Mouse (Mus musculus) erythroblast, adult 5-6 weeks (primary cell): Measurements from ENCODE around the gene Gm14190. TPM values are rescaled to one million over a fixed set of nuclear protein-coding genes. Genes with fewer than 3 reads are reported as not detected.
"Not testable (repeated sequence)": the region's sequence is repeated elsewhere in the genome, so short reads cannot be mapped to it uniquely, and the experiment has no call there.

Source experiments
- ATAC-seq: replicated peaks from 2 replicates; pipeline ENCODE4 v1.8.0; 2016; ENCODE audit warnings: moderate number of reproducible peaks, mild to moderate bottlenecking, moderate TSS enrichment, inconsistent platforms; ENCODE audit not compliant: poor library complexity, low FRiP score, severe bottlenecking
- total RNA-seq, 2 experiments: library from RNA; stranded (forward) in 1 of 2; stranded (reverse) in 1 of 2; fragments of 150-400 nt in 1 of 2; fragments of 200-764, 138-1000 nt in 1 of 2; gene quantifications; 2 replicates each; pipeline versions ENCODE4 v1.2.3 to v1.2.4; 2015 to 2017; ENCODE audit warnings: low replicate concordance in 2 of 2

Gene Gm14190
- total RNA-seq (2015; ENCODE audit: low replicate concordance) (not detected in 2 replicates), total RNA-seq (2017; ENCODE audit: low replicate concordance) (not detected in 2 replicates)

DNA sequence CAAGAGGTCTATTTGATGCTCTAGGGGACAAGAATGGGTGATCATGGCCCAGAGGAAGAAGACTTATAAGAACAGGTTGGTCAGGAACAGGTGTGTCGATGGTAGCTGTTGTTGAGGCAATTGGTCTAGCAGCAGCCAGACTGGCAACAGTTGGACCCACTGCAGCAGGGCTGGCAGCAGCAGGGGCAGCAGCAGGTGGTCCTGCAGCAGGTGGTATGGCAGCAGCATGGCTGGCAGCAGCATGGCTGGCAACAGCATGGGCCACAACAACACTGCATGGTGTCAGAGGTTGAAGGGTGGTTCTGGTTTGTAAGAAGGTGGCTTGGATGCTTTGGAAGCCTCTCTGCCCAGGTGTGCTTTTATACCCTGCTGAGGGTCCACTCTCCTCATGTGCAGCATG is at the start of gene Gm14190:
Gene Gm14190, minus strand, starts transcription at position 278 of the 400 bp plus-strand sequence.
- no peak for ATAC-seq

DNA sequence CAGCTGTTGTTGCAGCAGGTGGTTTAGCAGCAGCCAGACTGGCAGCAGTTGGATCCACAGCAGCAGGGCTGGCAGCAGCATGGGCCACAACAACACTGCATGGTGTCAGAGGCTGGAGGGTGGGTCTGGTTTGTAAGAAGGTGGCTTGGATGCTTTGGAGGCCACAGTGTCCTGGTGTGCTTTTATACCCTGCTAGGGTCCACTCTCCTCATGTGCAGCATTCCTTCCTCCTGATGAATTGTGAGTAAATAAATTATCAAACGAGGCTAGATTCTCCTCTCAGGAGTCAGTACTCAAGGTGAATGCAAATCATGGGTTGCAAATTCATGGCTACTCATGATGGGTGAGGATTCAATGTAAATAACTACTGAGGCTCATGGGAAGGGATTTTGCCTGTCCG is 43.6 kb upstream of the Gm14190 start, which contains the start of gene Gm14180:
Gene Gm14180, minus strand, starts transcription at position 101 of the 400 bp plus-strand sequence.
- ATAC-seq = no peak

DNA sequence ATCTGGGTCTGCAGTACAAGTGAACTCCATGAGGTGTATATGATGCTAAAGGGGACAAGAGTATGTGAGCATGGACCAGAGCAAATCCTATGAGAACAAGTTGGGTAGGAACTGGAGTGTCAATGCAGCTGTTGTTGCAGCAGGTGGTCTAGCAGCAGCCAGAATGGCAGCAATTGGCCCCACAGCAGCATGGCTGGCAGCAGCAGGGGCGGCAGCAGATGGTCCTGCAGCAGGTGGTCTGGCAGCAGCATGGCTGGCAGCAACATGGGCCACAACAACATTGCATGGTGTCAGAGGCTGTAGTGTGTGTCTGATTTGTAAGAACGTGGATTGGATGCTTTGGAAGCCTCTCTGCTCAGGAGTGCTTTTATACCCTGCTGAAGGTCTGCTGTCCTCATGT is 33.5 kb upstream of the Gm14190 start:
- no peak for ATAC-seq

DNA sequence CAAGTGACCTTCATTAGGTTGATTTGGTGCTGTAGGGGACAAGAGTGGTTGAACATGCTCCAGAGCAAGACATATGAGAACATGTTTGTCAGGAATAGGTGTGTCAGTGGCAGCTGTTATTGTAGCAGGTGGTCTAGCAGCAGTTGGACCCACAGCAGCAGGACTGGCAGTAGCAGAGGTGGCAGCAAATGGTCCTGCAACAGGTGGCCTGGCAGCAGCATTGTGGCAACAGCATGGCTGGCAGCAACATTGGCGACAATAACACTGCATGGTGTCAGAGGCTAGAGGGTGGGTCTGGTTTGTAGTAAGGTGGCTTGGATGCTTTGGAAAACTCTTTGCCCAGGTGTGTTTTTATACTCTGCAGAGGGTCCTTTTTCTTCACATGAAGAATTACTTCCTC is 28.2 kb upstream of the Gm14190 start:
- ATAC-seq = no peak

DNA sequence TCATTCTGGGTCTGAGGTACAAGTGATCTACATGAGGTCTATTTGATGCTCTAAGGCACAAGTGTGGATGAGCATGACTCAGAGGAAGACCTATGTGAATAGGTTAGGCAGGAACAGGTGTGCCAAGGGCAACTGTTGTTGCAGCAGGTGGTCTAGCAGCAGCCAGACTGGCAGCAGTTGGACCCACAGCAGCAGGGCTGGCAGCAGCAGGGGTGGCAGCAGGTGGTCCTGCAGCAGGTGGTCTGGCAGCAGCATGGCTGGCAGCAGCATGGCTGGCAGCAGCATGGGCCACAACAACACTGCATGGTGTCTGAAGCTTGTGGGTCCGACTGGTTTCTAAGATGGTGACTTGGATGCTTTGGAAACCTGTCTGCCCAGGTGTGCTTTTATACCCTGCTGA is 5.3 kb downstream of the Gm14190 start:
- not testable (repeated sequence) for ATAC-seq

DNA sequence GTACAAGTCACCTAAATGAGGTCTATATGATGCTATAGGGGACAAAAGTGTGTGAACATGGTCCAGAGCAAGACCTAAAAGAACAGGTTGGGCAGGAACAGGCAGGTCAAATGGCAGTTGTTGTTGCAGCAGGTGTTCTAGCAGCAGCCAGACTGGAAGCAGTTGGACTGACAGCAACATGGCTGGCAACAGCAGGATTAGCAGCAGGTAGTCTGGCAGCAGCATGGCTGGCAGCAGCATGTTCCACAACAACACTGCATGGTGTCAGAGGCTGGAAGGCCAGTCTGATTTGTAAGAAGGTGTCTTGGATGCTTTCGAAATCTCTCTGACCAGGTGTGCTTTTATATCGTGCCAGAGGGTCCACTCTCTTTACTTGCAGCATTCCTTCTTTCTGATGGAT is 7.1 kb downstream of the Gm14190 start:
- no peak for ATAC-seq

DNA sequence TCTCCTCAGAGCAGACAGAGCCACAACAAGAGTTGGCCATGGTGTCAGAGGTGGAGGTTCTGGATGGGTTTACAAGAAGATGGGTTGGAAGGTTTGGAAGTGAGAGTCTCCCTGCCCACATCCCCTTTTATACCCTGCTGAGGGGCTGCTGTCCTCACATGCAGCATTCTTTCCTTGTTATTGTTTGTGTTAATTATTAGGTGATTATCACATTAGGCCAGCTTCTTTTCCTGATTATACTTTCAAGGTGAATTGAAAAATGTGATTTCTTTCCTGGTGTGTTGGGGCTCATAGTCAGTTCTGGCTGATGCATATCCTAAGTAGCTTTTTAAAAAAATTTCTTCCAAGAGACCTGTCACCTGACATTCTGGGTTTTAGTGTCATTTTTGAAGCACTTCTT is 24.7 kb downstream of the Gm14190 start, which contains the start of gene Krtap4-6:
Gene Krtap4-6, minus strand, starts transcription at position 101 of the 400 bp plus-strand sequence.
- ATAC-seq = no peak

DNA sequence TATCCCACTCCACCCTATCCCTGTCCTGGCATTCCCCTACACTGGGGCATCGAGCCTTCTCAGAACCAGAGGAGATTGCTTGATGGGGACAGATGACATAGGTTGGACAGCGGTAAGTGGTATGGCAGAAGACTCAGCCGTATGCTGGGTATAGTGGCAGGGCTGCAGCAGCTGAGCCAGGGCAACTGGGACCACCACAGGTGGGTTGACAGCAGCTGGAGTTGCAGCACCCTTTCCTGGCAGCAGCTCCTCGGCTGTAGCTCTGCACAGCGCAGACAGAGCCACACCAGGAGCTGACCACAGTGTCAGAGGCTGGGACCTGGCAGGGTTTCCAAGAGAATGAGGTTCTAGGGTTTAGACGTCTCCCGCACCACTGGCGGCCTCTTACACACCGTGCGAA is 27.7 kb downstream of the Gm14190 start:
- no peak for ATAC-seq

DNA sequence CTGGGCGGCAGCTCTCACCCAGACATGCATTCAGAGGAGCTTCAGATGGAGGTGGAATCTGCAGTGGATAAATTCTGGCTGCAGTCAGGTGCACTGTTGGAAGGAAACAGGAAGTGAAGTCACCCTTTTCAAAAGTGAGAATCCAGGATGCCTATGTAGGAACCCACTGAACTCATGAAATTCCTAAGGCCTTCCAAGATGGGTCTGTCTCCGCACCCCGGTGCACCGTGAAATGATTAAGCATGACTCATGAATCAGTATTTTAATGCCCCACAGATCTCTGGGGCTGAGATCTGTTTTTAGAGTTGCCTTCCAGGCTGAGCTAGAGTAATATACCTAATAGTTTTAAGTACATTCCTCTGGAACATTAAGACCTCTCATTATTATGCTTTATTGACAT is 31.3 kb downstream of the Gm14190 start:
- ATAC-seq = no peak

DNA sequence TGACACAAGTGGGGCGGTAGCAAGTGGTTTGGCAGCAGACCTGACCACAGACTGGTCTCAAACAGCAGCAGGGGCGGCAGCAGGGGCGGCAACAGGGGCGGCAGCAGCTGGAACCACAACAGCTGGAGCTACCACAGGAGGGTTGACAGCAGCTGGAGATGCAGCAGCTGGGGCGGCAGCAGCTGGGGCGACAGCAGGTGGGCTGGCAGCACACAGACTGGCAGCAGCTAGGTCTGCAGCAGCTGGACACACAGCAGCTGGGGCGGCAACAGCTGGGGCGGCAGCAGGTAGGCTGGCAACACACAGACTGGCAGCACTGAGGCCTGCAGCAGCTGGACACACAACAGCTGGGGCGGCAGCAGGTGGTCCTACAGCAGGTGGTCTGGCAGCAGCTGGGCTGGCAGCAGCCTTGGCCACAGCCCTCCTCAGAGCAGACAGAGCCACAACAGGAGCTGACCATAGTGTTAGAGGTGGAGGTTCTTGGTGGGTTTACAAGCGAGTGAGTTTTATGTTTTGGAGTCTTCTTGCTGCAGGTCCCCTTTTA is 32.0 kb downstream of the Gm14190 start, which contains the start of gene Gm11563:
Gene Gm11563, minus strand, starts transcription at position 494 of the 544 bp plus-strand sequence.
- ATAC-seq = not testable (repeated sequence)

DNA sequence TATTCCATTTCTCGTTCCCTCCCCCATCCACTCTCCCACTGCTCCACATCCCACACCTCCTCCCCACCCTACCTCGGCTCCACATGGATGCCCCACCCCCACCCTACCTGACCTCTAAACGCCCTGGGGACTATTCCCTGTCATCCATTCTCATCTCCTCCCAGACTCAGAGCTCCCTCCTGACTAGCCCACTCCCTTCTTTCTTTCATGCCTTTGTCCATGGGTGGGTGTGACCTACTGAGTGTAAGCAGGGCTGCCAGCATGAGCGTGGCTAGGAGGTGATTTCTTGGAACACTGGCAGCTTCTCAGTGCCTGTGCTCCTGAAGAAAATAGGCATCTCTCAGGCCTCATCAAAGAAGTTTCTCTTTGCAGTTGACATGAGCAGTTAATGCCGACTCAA is 33.5 kb downstream of the Gm14190 start:
- no peak for ATAC-seq

DNA sequence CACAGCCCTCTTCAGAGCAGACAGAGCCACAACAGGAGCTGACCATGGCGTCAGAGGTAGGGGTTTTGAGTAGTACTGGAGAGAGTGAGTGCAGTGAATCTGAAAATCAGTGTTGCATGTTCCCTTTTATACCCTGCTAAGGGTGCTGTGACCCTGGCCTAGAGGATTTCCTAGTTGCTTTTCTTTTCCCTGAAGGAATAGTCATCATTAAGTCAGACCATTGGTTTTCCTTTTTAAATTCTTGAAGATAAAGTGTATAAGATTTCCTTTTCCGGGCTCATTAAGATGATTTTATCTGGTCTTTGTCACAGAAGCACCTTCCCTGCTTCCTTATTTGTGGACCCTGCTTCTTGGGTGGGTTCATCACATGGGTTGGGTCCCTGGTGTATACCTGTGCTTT is 40.4 kb downstream of the Gm14190 start, which contains the start of gene Gm11555:
Gene Gm11555, minus strand, starts transcription at position 101 of the 400 bp plus-strand sequence.
- ATAC-seq = no peak

DNA sequence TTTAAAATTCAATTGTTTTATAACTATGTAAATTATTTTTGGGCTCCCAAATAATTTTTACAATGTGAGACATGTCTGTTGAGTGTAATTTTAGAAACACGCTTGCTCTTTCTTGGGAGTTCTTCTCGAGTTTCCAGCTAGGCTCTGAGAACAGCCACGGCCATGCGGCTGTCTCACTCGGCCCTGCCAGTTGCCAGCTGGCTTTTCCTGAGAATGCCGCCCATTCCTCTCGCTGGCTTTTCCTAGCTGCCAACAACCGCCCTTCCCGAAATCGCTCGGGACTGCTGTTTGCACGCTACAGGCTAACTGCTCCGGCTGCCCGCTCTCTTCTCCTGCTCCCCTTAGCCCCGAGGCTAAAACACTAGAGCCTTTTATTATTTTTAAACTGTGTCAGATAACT is 44.1 kb downstream of the Gm14190 start:
- no peak for ATAC-seq

DNA sequence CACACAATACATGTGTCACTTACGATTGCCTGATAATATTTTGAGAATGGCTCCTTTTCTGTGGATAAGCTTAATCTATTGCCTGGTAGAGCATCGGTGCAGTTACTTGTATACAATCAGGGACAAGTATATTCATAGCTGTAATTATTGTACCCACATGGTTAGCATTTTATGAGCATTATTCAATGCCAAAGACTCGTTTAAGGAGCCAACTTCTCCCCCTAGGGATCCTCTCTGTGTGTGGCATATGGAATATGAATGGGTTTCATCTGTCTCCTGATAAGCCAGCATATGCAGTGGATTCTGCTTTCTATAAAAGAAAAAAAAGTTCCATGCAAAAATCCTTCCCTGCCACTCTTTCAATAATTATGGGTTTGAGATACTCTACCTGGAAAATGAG is 46.2 kb downstream of the Gm14190 start:
- no peak for ATAC-seq

DNA sequence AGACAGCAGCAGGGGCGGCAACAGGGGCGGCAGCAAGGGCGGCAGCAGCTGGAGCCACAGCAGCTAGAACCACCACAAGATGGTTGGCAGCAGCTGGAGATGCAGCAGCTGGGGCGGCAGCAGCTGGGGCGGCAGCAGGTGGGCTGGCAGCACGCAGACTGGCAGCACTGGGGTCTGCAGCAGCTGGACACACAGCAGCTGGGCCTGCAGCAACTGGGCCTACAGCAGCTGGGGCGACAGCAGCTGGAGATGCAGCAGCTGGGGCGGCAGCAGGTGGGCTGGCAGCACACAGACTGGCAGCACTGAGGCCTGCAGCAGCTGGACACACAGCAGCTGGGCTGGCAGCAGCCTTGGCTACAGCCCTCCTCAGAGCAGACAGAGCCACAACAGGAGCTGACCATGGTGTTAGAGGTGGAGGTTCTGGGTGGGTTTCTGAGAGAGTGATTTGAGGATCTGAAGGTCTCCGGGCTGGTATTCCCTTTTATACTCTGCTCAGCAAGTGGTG is 46.9 kb downstream of the Gm14190 start, which contains the start of gene Krtap4-7:
Gene Krtap4-7, minus strand, starts transcription at position 455 of the 505 bp plus-strand sequence.
- not testable (repeated sequence) for ATAC-seq

DNA sequence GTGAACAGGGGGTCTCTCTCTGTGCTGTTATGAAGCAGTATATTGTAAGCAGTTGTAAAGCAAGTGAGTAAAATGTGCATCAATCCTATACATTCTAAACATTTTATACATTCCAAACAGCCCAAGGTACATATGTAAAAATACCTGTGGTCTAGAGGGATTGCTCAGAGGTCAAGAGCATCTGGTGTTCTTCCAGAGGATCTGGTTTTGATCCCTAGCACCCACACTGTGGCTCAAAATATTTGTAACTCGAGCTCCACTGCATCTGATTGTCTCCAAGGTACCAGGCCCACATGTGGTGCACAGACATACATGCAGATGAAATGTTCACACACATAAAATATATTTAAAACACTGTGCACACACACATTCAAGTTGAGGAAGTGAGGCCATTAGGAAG is 49.6 kb downstream of the Gm14190 start:
- no peak for ATAC-seq

Other genes with a start within 250 kb of the Gm14190 start
Only the 30 nearest of the 39 such genes appear.
- not detected in 2 replicates for gene Krt40, start 147.6 kb downstream of the Gm14190 start, total RNA-seq (2015; ENCODE audit: low replicate concordance)
- not detected in 2 replicates for gene Krt40, start 147.6 kb downstream of the Gm14190 start, total RNA-seq (2017; ENCODE audit: low replicate concordance)
- gene Krtap3-3, start 139.9 kb downstream of the Gm14190 start, total RNA-seq (2015; ENCODE audit: low replicate concordance) = not detected in 2 replicates
- not detected in 2 replicates for gene Krtap3-3, start 139.9 kb downstream of the Gm14190 start, total RNA-seq (2017; ENCODE audit: low replicate concordance)
- not detected in 2 replicates for gene Krtap3-2, start 133.9 kb downstream of the Gm14190 start, total RNA-seq (2015; ENCODE audit: low replicate concordance)
- not detected in 2 replicates for gene Krtap3-2, start 133.9 kb downstream of the Gm14190 start, total RNA-seq (2017; ENCODE audit: low replicate concordance)
- gene Gm11939, start 131.3 kb downstream of the Gm14190 start, total RNA-seq (2015; ENCODE audit: low replicate concordance) = not detected in 2 replicates
- not detected in 2 replicates for gene Gm11939, start 131.3 kb downstream of the Gm14190 start, total RNA-seq (2017; ENCODE audit: low replicate concordance)
- gene Krtap3-1, start 124.1 kb downstream of the Gm14190 start, total RNA-seq (2015; ENCODE audit: low replicate concordance) = not detected in 2 replicates
- not detected in 2 replicates for gene Krtap3-1, start 124.1 kb downstream of the Gm14190 start, total RNA-seq (2017; ENCODE audit: low replicate concordance)
- not detected in 2 replicates for gene Krtap1-5, start 109.7 kb downstream of the Gm14190 start, total RNA-seq (2015; ENCODE audit: low replicate concordance)
- not detected in 2 replicates for gene Krtap1-5, start 109.7 kb downstream of the Gm14190 start, total RNA-seq (2017; ENCODE audit: low replicate concordance)
- not detected in 2 replicates for gene Krtap1-4, start 107.1 kb downstream of the Gm14190 start, total RNA-seq (2015; ENCODE audit: low replicate concordance)
- not detected in 2 replicates for gene Krtap1-4, start 107.1 kb downstream of the Gm14190 start, total RNA-seq (2017; ENCODE audit: low replicate concordance)
- gene Krtap1-3, start 99.4 kb downstream of the Gm14190 start, total RNA-seq (2015; ENCODE audit: low replicate concordance) = not detected in 2 replicates
- not detected in 2 replicates for gene Krtap1-3, start 99.4 kb downstream of the Gm14190 start, total RNA-seq (2017; ENCODE audit: low replicate concordance)
- gene Krtap9-3, start 92.6 kb downstream of the Gm14190 start, total RNA-seq (2015; ENCODE audit: low replicate concordance) = not detected in 2 replicates
- not detected in 2 replicates for gene Krtap9-3, start 92.6 kb downstream of the Gm14190 start, total RNA-seq (2017; ENCODE audit: low replicate concordance)
- gene Gm11938, start 87.4 kb downstream of the Gm14190 start, total RNA-seq (2015; ENCODE audit: low replicate concordance) = not detected in 2 replicates
- gene Gm11938, start 87.4 kb downstream of the Gm14190 start, total RNA-seq (2017; ENCODE audit: low replicate concordance) = not detected in 2 replicates
- not detected in 2 replicates for gene Gm11937, start 80.6 kb downstream of the Gm14190 start, total RNA-seq (2015; ENCODE audit: low replicate concordance)
- gene Gm11937, start 80.6 kb downstream of the Gm14190 start, total RNA-seq (2017; ENCODE audit: low replicate concordance) = not detected in 2 replicates
- not detected in 2 replicates for gene Krtap2-4, start 75.9 kb downstream of the Gm14190 start, total RNA-seq (2015; ENCODE audit: low replicate concordance)
- gene Krtap2-4, start 75.9 kb downstream of the Gm14190 start, total RNA-seq (2017; ENCODE audit: low replicate concordance) = not detected in 2 replicates
- not detected in 2 replicates for gene Gm11562, start 70.3 kb downstream of the Gm14190 start, total RNA-seq (2015; ENCODE audit: low replicate concordance)
- not detected in 2 replicates for gene Gm11562, start 70.3 kb downstream of the Gm14190 start, total RNA-seq (2017; ENCODE audit: low replicate concordance)
- not detected in 2 replicates for gene Krtap4-1, start 62.5 kb downstream of the Gm14190 start, total RNA-seq (2015; ENCODE audit: low replicate concordance)
- gene Krtap4-1, start 62.5 kb downstream of the Gm14190 start, total RNA-seq (2017; ENCODE audit: low replicate concordance) = not detected in 2 replicates
- gene Krtap4-2, start 55.7 kb downstream of the Gm14190 start, total RNA-seq (2015; ENCODE audit: low replicate concordance) = not detected in 2 replicates
- gene Krtap4-2, start 55.7 kb downstream of the Gm14190 start, total RNA-seq (2017; ENCODE audit: low replicate concordance) = not detected in 2 replicates
- not detected in 2 replicates for gene Krtap4-7, start 46.7 kb downstream of the Gm14190 start, total RNA-seq (2015; ENCODE audit: low replicate concordance)
- not detected in 2 replicates for gene Krtap4-7, start 46.7 kb downstream of the Gm14190 start, total RNA-seq (2017; ENCODE audit: low replicate concordance)
- not detected in 2 replicates for gene Gm11555, start 40.5 kb downstream of the Gm14190 start, total RNA-seq (2015; ENCODE audit: low replicate concordance)
- gene Gm11555, start 40.5 kb downstream of the Gm14190 start, total RNA-seq (2017; ENCODE audit: low replicate concordance) = not detected in 2 replicates
- gene Gm11563, start 31.8 kb downstream of the Gm14190 start, total RNA-seq (2015; ENCODE audit: low replicate concordance) = not detected in 2 replicates
- gene Gm11563, start 31.8 kb downstream of the Gm14190 start, total RNA-seq (2017; ENCODE audit: low replicate concordance) = not detected in 2 replicates
- gene Krtap4-6, start 24.8 kb downstream of the Gm14190 start, total RNA-seq (2015; ENCODE audit: low replicate concordance) = not detected in 2 replicates
- gene Krtap4-6, start 24.8 kb downstream of the Gm14190 start, total RNA-seq (2017; ENCODE audit: low replicate concordance) = not detected in 2 replicates
- gene Gm14180, start 43.5 kb upstream of the Gm14190 start, total RNA-seq (2015; ENCODE audit: low replicate concordance) = not detected in 2 replicates
- gene Gm14180, start 43.5 kb upstream of the Gm14190 start, total RNA-seq (2017; ENCODE audit: low replicate concordance) = not detected in 2 replicates
- gene Gm11595, start 82.2 kb upstream of the Gm14190 start, total RNA-seq (2015; ENCODE audit: low replicate concordance) = not detected in 2 replicates
- gene Gm11595, start 82.2 kb upstream of the Gm14190 start, total RNA-seq (2017; ENCODE audit: low replicate concordance) = not detected in 2 replicates
- not detected in 2 replicates for gene Krtap4-8, start 90.0 kb upstream of the Gm14190 start, total RNA-seq (2015; ENCODE audit: low replicate concordance)
- gene Krtap4-8, start 90.0 kb upstream of the Gm14190 start, total RNA-seq (2017; ENCODE audit: low replicate concordance) = not detected in 2 replicates
- not detected in 2 replicates for gene Krtap4-9, start 94.5 kb upstream of the Gm14190 start, total RNA-seq (2015; ENCODE audit: low replicate concordance)
- gene Krtap4-9, start 94.5 kb upstream of the Gm14190 start, total RNA-seq (2017; ENCODE audit: low replicate concordance) = not detected in 2 replicates
- gene Gm11596, start 102.7 kb upstream of the Gm14190 start, total RNA-seq (2015; ENCODE audit: low replicate concordance) = not detected in 2 replicates
- not detected in 2 replicates for gene Gm11596, start 102.7 kb upstream of the Gm14190 start, total RNA-seq (2017; ENCODE audit: low replicate concordance)
- not detected in 2 replicates for gene Gm11569, start 108.2 kb upstream of the Gm14190 start, total RNA-seq (2015; ENCODE audit: low replicate concordance)
- not detected in 2 replicates for gene Gm11569, start 108.2 kb upstream of the Gm14190 start, total RNA-seq (2017; ENCODE audit: low replicate concordance)
- not detected in 2 replicates for gene Gm11554, start 113.7 kb upstream of the Gm14190 start, total RNA-seq (2015; ENCODE audit: low replicate concordance)
- not detected in 2 replicates for gene Gm11554, start 113.7 kb upstream of the Gm14190 start, total RNA-seq (2017; ENCODE audit: low replicate concordance)
- not detected in 2 replicates for gene Krtap4-13, start 119.2 kb upstream of the Gm14190 start, total RNA-seq (2015; ENCODE audit: low replicate concordance)
- not detected in 2 replicates for gene Krtap4-13, start 119.2 kb upstream of the Gm14190 start, total RNA-seq (2017; ENCODE audit: low replicate concordance)
- gene Gm11564, start 124.9 kb upstream of the Gm14190 start, total RNA-seq (2015; ENCODE audit: low replicate concordance) = not detected in 2 replicates
- gene Gm11564, start 124.9 kb upstream of the Gm14190 start, total RNA-seq (2017; ENCODE audit: low replicate concordance) = not detected in 2 replicates
- gene 2300003K06Rik, start 147.3 kb upstream of the Gm14190 start, total RNA-seq (2015; ENCODE audit: low replicate concordance) = not detected in 2 replicates
- not detected in 2 replicates for gene 2300003K06Rik, start 147.3 kb upstream of the Gm14190 start, total RNA-seq (2017; ENCODE audit: low replicate concordance)
- not detected in 2 replicates for gene Krtap4-16, start 160.9 kb upstream of the Gm14190 start, total RNA-seq (2015; ENCODE audit: low replicate concordance)
- not detected in 2 replicates for gene Krtap4-16, start 160.9 kb upstream of the Gm14190 start, total RNA-seq (2017; ENCODE audit: low replicate concordance)